Mouse (Mus musculus): ENCODE results near the gene Rbm19. TPM values are rescaled to one million over a fixed set of nuclear protein-coding genes. Genes with fewer than 3 reads are reported as not detected.

Rbm19 gene
- polyA plus RNA-seq, 1 experiment from 2014 or later = 22.2 TPM

- Histone ChIP-seq H3K27ac (ENCODE audit: low read depth, low read length) (no peak overlapping the region), H3K4me1 (ENCODE audit: control insufficient read depth, insufficient read depth, low read length) (peaks cover 10% of the 10 kb centered on the region), H3K9ac (ENCODE audit: low read length) (no peak overlapping the region), H3K4me3 (ENCODE audit: low read depth, low read length) (no peak overlapping the region), H3K9me3 (ENCODE audit: control insufficient read depth, low read length) (no peaks in the 10 kb centered on the region), H3K27me3 (ENCODE audit: control insufficient read depth, insufficient read depth, low read length) (0 out of 2 replicates have a peak, but pooled peaks cover 2% of the 10 kb centered on the region), H3K36me3 (ENCODE audit: control insufficient read depth, insufficient read depth, low read length) (no peaks in the 10 kb centered on the region), H3K4me2 (ENCODE audit: low read depth) (no peak overlapping the region)
- ATAC-seq (ENCODE audit: insufficient read depth, low FRiP score, low TSS enrichment) (no peak), DNase-seq (ENCODE audit: low spot score) (no peak)
- WGBS = 88% methylated on average over 11 of the region's 11 CpGs
Measured at GRCm38 (mm10) chr5:120235571-120235970, 119.3 kb downstream of the Rbm19 start.

GRCm38 (mm10) chr5:120240071-120240470 is 123.8 kb downstream of the Rbm19 start:
- H3K9me3 ChIP-seq (ENCODE audit: control insufficient read depth, low read length) = no peaks in the 10 kb centered on the region
- H3K9ac ChIP-seq (ENCODE audit: low read length) = no peak overlapping the region
- H3K4me2 ChIP-seq (ENCODE audit: low read depth) = no peak overlapping the region
- no peak overlapping the region for H3K4me3 ChIP-seq (ENCODE audit: low read depth, low read length)
- H3K27me3 ChIP-seq (ENCODE audit: control insufficient read depth, insufficient read depth, low read length) = 0 out of 2 replicates have a peak, but pooled peaks cover 2% of the 10 kb centered on the region
- no peak overlapping the region for H3K27ac ChIP-seq (ENCODE audit: low read depth, low read length)
- no peak for ATAC-seq (ENCODE audit: insufficient read depth, low FRiP score, low TSS enrichment)
- WGBS = 88% methylated on average over 7 of the region's 7 CpGs
- no peaks in the 10 kb centered on the region for H3K36me3 ChIP-seq (ENCODE audit: control insufficient read depth, insufficient read depth, low read length)
- DNase-seq (ENCODE audit: low spot score) = no peak
- H3K4me1 ChIP-seq (ENCODE audit: control insufficient read depth, insufficient read depth, low read length) = no peaks in the 10 kb centered on the region

GRCm38 (mm10) chr5:120245336-120245735 is 129.1 kb downstream of the Rbm19 start:
- no peak overlapping the region for H3K4me2 ChIP-seq (ENCODE audit: low read depth)
- no peaks in the 10 kb centered on the region for H3K36me3 ChIP-seq (ENCODE audit: control insufficient read depth, insufficient read depth, low read length)
- ATAC-seq (ENCODE audit: insufficient read depth, low FRiP score, low TSS enrichment) (no peak), DNase-seq (ENCODE audit: low spot score) (no peak)
- H3K27ac ChIP-seq (ENCODE audit: low read depth, low read length) = no peak overlapping the region
- no peaks in the 10 kb centered on the region for H3K4me1 ChIP-seq (ENCODE audit: control insufficient read depth, insufficient read depth, low read length)
- WGBS = 50% methylated on average over 5 of the region's 5 CpGs
- H3K9me3 ChIP-seq (ENCODE audit: control insufficient read depth, low read length) = no peaks in the 10 kb centered on the region
- 0 out of 2 replicates have a peak, but pooled peaks cover 2% of the 10 kb centered on the region for H3K27me3 ChIP-seq (ENCODE audit: control insufficient read depth, insufficient read depth, low read length)
- no peak overlapping the region for H3K4me3 ChIP-seq (ENCODE audit: low read depth, low read length)
- H3K9ac ChIP-seq (ENCODE audit: low read length) = no peak overlapping the region

Measured in neural tube, embryonic 11.5 days (tissue).